Mouse (Mus musculus): ENCODE data around the gene Ptprz1.
A peak's percentile ranks its signal among the peaks of the same experiment; 100 is the strongest.

Ptprz1 gene

DNA sequence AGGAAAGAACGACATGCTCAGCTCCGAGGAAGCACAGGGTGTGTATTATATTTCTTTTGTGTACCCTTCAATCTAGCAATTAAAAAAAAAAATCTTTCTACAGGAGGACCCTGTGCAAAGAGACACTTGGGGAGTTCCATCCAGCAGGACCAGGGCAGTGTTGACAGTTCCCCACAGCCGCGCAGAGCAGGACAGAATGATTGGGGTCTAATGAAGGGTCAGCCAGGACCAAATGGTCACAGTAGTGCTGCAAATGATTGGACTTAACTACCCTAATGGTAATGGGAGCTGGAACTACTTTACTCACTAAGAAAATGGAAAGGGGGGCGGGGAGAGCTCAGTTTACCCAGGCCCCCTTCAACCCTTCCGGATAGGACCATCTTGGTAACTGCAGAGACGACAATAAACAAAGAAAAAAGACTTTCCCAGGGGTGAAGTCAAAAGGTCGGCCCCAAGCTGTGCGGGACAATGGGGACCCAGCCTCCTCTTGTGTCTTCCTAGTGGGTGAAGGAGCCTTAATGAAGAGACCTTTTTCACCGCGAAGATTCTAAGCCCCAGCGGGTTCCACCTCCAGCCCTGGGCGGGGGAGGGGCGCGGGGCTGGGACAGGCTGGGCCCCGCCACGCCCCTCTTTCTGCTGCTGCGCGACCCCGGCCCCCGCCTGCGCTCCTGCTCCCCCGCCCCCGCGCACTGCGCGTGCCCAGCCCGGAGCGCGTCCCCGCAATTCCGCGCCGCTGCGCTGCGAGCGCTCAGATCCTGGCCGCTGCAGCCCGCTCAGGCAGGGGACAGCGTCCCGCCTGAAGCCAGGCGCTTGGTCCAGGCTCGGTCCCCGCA is at the start of gene Ptprz1:
Gene Ptprz1, plus strand, starts transcription at position 722 of the 833 bp plus-strand sequence.
- DNase-seq (ENCODE audit: low spot score): peak; percentile 54

DNA sequence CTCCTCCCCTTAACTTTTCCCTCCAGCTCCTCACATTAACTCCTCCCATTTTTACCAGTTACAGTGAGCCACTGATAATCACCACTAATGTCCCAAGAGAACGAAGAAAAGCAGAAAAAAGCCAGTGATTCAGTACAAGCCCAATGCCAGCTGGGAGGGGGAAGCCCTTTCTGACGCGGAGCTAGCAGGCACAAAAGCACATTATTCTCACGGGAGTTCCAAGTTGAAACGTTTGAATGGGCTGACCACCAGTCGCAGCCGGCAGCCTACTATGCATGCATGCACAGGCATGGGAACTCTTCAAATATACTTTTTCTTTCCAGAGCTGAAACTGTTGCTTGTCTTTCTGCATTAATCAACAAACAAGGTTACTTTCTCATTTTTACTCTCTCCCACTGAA is 41.7 kb upstream of the Ptprz1 start:
- DNase-seq (ENCODE audit: low spot score): peak; percentile 32

DNA sequence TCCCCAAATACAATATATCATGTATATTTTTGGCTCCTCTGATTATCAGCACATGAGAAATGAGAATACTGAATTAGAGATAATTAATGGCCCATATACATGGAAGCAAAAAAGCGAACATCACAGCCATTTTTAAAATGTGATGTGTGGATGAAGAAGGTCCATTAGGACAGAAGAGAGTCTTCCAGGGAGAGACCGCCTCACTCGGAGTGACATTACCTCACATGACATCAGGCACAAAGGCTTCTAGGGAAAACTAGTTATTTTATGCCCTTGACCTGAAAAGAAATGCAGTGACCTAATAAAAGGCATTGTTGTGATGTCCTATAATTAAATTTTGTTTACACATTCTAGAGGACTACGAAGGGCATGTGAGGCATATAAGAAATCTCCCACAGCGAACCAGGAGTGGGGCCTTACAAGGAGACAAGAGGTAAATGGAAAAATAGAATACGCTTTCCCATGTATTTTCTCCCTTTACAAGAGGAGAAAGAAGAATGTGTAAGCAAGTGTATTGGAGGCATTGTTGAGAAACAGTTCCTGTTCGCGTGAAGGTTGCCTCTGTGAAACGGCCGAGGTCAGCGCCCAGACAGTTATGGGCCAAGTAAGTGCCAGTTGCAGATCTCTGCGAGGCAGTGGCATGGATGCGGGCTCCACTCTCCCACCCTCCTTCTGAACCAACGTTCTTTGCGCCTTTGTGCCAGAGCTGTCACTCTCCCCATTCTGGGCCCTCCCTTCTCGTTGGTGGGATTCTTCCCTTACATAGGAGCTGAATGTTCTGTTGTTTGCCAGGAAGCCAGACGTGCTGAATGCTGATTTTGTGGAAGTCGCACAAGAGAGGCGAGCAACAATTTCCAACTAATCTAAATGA is 41.0 kb upstream of the Ptprz1 start:
- DNase-seq (ENCODE audit: low spot score): peak; percentile 14

DNA sequence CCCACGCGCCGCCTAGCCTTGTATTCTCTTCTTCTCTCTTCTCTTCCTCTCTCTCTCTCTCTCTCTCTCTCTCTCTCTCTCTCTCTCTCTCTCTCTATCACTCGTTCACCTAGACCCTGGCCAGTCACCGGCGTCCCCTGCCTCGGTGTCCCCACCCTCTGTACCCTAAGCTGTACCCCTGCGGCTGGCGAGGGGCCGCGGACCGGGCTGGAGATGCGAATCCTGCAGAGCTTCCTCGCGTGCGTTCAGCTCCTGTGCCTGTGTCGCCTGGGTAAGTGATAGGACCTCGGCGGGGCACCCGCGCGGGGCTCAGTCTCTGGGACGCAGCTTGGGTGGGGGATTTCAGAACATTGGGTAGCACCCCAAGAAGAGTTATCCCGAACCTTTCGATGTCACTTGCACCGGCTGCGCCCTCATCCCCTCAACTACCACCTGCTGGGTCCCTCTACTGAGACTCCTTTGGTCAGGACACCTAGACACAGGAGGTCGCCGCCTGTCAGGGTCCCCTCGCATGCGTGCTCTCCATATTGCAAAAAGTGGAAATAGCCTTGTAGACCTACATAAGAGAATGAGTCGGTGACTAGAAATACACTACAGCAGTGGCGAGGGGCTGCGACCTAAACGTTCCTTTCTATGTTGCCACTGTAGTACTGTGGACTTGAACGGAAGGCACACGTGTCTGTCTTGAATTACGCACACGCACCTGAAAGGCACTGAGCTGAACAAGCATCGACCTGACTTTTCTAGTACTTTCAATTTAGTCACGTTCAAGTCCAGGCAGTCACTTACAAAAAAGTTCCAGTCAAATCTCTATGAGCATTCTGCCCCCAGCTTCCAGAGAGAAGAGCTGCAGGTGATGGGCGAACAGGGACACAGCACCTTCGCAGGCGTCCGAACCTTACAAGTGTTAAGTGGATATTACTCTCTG is 576 bp downstream of the Ptprz1 start:
- peak; percentile 19 for DNase-seq (ENCODE audit: low spot score)

DNA sequence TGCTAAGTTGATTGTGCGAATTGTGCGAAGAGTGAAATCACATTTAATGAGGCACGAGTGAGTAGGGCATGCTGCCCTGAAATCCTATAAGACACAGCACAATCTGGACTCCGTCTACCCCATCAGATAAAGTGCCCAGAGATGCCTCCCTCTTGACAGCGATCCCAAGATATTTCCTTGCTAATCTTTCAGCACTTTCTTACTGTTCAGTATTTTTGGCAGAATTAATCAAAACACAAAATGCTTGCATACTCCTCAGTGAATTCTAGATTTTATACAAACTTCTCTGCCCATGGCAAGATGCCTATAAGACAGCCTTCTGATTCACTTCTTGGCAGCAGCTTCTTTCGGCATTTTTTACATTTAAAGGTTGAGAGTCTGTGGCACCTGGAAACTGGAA is 12.7 kb downstream of the Ptprz1 start:
- no peak for DNase-seq (ENCODE audit: low spot score)

DNA sequence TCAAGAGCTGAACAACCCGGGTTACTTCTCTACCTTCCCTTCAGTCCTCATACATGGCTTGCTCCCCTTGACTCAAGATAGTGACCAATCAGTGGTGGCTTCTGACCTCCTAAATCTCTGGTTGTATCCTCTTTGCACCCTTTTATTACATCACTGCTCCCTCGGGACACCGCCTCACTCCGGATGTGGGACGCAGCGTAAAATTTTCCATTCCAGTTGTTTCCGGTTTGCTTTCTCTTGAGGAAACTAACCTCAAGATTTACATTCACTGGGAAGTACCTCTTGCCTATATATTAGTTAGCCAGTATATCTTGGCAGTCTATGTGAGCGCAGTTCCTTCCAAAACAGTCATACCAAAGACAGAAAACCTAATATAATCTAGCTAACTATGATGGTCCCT is 14.0 kb downstream of the Ptprz1 start:
- DNase-seq (ENCODE audit: low spot score): no peak

DNA sequence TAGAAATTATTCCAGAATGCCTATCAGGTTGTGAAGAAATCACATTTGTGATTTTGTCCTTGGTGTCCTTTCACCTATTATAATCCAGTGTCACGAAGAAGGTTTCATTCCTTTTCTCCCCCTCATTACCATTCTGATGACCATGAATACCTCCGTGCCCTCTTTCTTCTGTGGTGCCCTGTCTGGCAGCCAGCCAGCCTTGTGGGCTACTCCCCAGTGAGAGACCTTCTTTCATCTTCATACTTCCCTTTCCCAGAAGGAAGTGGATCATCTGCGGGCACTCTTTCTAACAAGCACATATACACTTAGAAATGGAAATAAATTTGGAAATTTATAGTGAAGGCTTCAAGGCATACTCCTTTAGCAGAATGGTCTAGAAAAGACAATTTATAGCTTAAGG is 26.7 kb downstream of the Ptprz1 start:
- no peak for DNase-seq (ENCODE audit: low spot score)

DNA sequence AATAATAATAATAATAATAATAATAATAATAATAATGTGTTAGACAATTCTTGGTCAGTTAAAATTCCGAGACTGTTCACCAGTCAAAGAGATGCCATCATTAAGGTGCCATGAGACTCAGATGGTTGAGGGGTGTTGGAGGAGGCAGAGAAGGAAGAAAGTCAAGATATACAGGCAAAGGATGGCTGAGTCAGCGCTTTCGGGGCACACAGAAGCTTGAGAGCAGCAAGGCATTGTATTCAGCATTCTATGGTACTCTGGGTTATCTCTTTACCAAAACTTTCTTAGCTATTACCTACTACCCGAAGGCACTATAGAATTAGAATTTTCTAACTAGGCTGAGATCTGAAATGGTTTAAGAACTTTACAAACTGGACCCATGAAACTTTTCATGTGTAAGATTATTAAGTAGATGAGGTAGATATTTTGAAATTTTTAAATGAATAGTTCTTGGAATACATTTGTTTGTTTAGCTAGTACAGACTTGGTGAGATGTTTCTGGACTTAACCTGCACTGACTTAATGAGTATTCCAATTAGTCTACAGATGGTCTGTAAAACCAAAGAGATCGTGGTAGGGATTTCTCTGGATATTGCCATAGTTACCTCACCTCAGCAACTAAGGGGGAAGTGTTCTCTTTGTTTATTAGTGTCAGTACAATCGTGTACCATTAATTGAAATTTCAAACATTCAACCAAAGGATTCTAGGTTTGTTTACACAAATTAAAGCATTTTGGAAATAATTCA is 33.4 kb downstream of the Ptprz1 start:
- no peak for DNase-seq (ENCODE audit: low spot score)

DNA sequence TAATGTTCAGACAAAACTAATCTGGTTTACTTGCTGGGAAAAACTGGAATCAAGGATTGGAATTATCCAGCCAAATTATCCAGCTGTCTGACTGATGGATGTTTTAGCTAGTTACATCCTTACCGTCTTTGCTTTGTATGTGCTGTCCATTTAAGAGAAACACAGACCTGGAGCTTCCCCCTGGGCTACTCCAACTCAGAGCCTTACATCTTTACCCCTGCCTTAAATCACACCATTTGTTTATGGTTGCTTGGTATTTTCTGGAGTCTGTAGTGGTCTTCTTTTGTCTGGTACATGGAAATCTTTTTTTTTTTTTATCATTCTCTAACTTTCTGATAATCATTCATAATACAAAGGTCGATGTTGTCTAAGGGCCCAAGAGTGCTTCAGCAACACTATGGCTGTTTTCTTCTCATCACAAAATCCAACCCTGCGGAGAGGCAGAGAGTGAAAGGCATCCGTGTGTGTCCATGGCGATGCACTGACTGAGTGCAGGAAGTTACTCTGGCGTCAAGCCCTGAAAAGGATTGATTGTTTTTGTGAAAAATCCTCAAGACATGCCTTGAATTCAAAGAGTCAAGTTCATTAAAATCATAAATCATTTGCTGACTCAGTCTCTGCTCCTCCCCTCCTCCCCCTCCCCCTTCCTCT is 34.1 kb downstream of the Ptprz1 start:
- DNase-seq (ENCODE audit: low spot score): peak; percentile 21

DNA sequence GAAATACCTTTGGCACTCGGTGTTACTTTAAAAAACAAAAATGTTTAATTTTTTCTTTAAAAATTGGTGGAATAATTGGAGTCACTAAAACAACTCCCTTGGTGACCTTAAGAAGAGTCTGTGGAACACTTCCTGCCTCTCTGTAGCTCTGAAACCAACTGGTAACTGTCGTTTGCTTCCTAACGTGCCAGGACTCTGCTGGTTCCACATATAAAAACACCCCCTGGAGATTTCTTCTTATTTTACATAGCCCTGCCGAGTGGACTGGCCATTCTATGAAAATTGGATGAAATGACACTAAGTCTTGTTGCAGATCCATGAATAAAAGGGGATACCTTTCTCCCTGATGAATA is 34.6 kb downstream of the Ptprz1 start:
- no peak for DNase-seq (ENCODE audit: low spot score)

DNA sequence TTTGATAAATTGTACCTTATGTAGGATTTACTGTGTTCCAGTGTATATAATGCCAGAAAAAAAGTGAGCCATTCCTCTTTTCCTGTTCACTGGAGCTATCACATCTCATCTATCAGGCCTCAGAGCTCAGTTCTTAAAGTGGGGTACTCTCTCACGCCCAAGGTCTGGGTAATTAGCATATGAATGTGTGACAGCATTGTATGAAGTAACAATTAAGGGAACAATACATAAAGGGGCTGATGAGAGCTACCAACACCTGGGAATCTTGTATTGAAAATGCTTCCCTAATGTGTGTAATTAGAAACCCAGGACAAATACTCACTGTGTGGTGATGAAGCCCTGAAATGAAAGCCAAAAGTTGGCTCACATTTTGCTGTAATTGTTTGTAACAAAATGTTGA is 47.6 kb downstream of the Ptprz1 start:
- no peak for DNase-seq (ENCODE audit: low spot score)

DNA sequence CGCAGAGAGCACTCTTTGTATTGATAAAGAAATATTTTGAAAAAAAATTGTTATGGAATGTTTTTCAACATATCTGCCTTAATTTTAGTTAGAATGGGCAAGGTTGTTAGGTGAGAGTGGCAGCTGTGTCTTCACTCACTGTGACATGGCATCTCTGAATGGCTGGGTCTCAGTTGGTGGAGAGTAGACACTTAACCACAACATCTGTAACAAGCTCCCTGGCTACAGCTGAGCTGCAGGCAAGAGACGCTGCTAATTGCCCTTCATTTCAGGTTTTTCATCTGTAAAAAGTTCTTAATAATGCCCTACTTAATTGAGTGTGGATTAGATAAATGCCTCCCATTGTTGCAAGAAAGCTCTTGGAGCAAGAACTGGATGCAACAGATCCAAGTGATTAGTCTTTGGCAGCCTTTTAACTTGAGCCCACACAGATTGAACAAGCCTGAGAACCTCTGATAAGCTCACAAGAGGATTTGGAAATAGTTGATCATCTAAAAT is 57.5 kb downstream of the Ptprz1 start:
- no peak for DNase-seq (ENCODE audit: low spot score)

DNA sequence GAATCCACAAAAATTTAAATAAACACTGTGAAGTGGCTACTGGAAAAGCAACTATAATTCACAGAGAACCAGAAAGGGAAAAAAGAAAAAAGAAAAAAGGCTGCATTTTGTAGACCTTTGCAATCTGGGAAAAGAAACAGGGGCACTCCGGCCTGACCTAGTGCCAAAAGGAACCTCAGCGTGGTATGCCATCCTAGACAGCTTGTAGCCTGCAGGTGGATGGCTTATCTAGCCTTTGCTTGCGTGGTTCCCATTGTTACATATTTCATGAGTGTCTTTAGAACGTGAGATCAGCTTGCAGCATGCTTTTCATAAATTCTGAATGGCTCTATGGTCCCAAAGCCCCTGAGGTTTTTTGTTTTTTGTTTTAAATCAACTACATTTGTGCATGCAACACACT is 61.8 kb downstream of the Ptprz1 start:
- no peak for DNase-seq (ENCODE audit: low spot score)

DNA sequence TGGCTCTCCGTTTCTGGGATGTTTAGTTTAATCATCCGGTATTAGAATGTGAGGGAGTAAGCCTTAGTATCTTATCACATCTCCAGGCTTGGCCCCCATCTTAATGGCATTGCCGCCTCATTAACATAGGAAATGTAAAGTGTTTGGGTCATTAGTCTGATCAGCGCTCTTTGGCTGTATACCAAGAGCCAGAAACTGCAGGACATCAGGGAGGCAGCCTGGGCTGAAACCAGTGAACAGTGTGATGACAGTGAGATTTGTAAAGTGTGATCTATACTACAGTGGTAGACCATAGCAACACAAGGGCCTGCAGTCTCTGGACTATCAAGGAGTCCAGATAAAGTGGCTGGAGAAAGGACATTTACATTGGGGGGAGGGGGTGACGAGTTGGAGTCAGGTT is 62.2 kb downstream of the Ptprz1 start:
- no peak for DNase-seq (ENCODE audit: low spot score)

DNA sequence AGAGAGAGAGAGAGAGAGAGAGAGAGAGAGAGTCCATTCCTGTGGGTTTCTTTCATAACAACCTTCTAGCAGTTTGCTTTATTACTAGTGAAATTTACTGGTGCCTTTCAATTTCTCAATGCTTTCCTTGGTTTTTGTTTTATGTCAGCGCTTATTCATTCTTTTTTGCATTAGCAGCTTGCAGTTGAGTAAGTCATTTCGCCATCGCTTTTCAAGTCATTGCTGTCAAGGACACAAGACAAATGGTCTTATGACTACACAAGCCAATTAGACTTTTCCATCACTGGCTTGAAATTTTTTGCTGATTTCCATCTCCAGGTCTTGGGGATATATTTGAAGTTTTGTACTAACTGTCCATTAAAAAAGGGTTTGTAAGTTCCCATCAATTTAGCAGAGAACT is 68.9 kb downstream of the Ptprz1 start:
- no peak for DNase-seq (ENCODE audit: low spot score)

DNA sequence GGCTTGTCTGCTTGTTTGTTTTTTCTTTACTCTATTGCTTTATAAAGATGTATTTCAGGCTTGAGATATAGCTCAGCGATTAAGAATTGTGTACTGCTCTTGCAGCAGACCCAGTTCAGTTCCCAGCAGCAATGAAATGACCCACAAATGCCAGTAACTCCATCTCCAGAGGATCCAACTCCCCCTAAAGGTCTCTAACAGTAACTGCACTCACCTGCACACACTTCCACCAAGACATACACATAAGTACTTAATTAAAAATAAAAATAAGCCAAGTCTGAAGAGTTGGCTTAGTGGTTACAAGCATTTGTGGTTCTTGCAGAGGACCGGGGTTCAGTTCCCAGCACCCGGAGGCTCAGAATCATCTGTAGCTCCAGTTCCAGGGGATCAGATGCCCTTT is 88.1 kb downstream of the Ptprz1 start:
- no peak for DNase-seq (ENCODE audit: low spot score)

DNA sequence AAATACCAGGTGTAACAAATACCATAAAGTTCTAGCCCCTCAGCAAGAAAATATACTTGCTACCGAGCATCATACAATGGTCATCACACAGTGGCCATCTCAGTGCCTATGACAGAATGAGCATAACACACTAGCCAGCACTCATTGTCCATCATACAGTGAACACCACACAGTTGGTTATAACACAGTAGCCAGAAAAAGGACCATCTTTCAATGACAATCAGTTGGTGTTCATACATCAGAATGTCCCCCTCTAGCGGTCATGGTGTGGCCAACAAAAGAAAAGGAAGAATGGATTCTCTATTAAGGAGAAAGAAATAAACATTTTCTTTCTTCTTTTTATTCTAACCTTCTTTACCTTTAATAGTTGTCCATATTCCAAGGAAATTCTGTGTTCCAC is 92.8 kb downstream of the Ptprz1 start:
- DNase-seq (ENCODE audit: low spot score): peak; percentile 11

DNA sequence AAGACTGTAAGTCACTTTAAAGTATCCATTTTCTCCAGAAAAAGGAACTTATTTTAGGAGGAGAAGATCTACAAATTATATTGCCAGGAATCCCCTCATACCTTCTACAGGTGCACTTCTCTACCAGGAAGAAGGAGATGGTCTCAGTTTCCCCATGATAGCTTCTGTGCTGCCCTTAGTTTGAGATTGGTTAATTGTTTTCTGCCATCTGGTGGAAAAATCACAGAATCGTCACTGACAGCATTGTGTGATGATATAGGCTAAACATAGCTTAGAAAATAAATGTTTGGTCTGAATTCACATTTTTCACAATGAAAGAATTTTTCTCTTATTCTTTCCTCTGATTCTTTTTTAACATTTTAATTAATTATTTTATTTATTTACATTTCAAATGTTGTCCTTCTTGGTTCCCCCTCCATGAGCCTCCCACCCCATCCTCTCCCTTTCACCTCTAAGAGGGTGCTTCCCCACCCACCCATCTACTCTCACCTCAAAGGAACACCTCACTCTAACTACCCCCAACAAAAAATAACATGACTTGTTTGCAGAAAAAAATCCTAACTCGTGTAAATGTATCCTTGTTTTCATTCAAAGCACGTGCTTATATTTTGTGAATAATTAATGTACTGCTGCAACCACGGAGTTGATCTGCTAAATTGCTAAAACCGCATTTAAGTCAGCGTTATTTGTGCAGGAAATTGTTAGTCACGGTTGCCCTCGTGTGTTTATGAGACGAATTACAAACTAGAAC is 108.6 kb downstream of the Ptprz1 start:
- DNase-seq (ENCODE audit: low spot score): peak; percentile 32

DNA sequence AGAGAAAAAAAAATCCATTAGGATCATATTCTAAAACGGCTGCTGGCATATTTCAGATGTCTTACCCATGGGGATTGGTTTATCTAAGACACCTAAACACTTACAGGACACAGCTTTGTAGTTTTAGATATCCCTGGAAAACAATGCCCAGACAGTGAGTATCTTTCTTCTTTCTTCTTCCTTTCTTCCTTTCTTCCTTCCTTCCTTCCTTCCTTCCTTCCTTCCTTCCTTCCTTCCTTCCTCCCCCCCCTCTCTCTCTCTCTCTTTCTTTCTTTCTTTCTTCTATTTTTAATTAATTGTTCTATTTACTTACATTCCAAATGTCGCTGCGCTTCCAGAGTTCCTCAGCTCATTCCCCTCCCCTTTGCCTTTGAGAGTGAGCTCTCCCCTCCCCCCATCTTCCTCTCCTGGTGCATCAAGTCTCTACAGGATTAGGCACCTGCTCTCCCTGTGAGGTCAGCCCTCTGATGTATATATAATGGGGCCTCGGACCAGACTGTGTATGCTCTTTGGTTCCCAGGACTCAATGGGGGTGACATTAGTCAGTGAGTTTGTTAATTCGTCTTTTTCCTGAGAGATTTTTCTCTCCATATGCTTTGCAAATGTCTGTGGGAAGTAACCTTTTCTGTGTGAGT is 109.3 kb downstream of the Ptprz1 start:
- no peak for DNase-seq (ENCODE audit: low spot score)

DNA sequence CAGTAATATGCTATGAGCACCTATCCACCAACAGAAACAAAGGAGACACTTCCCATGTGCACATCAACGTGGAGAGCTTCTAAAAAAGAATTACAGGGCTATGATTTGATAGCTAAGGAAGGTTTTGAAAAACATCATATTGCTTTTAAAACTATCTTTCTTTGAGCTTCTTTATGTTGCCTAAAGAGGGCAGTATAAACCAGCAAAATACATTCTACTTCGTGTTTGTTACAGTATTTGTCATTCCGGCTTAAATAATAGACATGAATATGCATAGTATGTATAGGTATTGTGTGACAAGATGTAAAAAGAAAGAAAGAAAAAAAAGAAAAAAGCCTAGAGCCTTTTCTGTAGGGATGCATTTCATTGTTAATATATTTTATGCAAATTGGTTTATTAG is 127.8 kb downstream of the Ptprz1 start:
- no peak for DNase-seq (ENCODE audit: low spot score)
